Mouse (Mus musculus): ENCODE measurements around the gene Epgn. TPM values are rescaled to one million over a fixed set of nuclear protein-coding genes. Genes with fewer than 3 reads are reported as not detected.

Epgn gene
- polyA plus RNA-seq (2015; fragmentation: Nextera tagmentation; extraction: Ambion mirVana) = 0.44 and 0.60 TPM in 2 replicates

DNA sequence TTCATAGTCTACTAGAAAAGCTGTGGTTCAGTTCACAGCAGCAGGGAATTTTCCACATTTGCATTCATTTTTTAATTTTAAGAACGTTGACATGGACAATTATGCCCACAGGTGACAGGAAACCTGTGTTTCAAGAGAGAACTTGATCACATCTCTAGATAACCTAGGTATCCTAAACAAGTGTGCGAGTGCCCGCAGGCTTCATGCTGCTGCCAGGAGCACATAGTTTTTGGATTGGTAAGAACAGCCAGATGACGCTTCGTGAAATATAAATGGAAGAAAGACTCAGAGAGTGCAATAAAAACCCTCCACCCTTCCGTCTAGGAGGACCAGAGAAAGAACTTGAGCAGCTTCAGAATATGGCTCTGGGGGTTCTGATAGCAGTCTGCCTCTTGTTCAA lies at the start of gene Epgn:
Epgn (plus strand) TSS at position 301 of the 400 bp plus-strand sequence.
- H3K36me3 ChIP-seq = no peaks in the 10 kb centered on the region
- WGBS = 76% methylated on average over 6 of the region's 6 CpGs
- H3K4me2 ChIP-seq = no peak within 1 kb of the TSS
- H3K27ac ChIP-seq = no peak within 1 kb of the TSS
- H3K9me3 ChIP-seq = no peaks in the 10 kb centered on the region
- no peak for ATAC-seq (ENCODE audit: insufficient number of reproducible peaks, insufficient read depth, low FRiP score, low TSS enrichment, low read depth)
- no peaks in the 10 kb centered on the region for H3K27me3 ChIP-seq
- H3K9ac ChIP-seq = no peak within 1 kb of the TSS
- no peaks in the 10 kb centered on the region for H3K4me1 ChIP-seq
- no peak within 1 kb of the TSS for H3K4me3 ChIP-seq

DNA sequence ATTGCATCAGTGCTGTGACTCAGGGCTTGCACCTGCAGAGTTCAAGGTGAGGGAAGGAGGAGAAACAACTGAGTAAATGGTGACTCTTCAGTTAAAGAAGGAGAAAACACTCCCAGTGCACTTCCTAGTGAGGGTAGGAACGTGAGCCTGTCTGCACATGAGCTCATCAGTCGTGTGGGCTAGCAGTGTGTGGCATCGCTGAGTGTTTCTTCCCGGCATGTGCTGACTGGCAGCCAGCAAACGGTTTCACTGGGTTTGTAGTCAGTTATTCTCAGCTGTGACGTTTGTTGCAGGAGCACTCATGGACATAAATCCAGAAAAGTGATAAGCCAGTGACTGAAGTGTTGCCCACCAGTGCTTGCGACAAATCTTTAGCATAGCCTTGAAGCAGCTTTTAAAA lies 47.0 kb upstream of the Epgn start:
- 86% methylated on average over 7 of the region's 7 CpGs for WGBS
- 0 out of 2 replicates have a peak, but pooled peaks cover 6% of the 10 kb centered on the region for H3K36me3 ChIP-seq
- H3K9ac ChIP-seq = no peak overlapping the region
- no peaks in the 10 kb centered on the region for H3K27me3 ChIP-seq
- no peak overlapping the region for H3K27ac ChIP-seq
- H3K4me2 ChIP-seq = no peak overlapping the region
- H3K4me3 ChIP-seq = no peak overlapping the region
- no peaks in the 10 kb centered on the region for H3K9me3 ChIP-seq
- ATAC-seq (ENCODE audit: insufficient number of reproducible peaks, insufficient read depth, low FRiP score, low TSS enrichment, low read depth) = no peak
- no peaks in the 10 kb centered on the region for H3K4me1 ChIP-seq

DNA sequence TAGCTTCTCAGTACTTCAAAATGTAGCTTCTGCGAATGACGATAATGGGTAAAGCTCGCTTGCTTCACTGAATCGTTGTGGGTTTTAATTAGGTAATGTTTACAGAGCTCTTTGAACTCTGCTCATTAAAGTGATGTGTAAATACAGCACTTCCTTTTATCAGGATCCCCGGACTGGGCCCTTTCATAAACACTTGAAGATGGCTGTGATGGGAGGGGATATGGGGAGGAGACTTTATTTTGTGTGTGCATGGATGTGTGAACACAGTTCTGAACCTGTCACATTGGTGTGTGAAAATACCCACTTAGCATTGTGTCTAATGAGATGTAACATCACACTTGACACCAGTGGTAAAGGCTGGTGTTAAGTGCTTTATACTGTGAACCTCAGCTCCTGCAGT lies 39.7 kb upstream of the Epgn start:
- Histone ChIP-seq H3K27ac (no peak overlapping the region), H3K4me2 (no peak overlapping the region), H3K36me3 (peaks cover 7% of the 10 kb centered on the region), H3K4me3 (no peak overlapping the region), H3K9me3 (no peaks in the 10 kb centered on the region), H3K4me1 (no peaks in the 10 kb centered on the region), H3K9ac (no peak overlapping the region), H3K27me3 (no peaks in the 10 kb centered on the region)
- 78% methylated on average over 5 of the region's 5 CpGs for WGBS
- ATAC-seq (ENCODE audit: insufficient number of reproducible peaks, insufficient read depth, low FRiP score, low TSS enrichment, low read depth) = no peak

DNA sequence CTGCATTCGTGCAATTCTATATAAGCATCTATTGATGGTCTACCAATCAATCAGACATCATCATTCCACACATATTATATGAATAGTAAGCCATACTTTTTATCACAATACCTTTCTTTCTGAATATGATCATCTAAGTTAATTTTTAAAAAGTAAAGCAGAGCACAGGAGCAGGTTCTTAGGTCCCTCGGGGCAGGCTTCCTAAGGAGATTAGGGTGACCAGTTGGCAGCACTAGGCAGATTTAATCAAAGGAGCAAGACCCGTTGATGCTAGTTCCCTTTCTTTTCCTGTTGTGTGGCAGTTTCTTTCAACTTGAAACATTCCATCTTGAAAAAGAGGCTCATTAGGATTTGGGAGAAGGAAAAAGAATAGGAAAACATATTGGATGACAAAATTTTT lies 39.1 kb upstream of the Epgn start:
- H3K36me3 ChIP-seq = peaks cover 7% of the 10 kb centered on the region
- no peaks in the 10 kb centered on the region for H3K4me1 ChIP-seq
- H3K27ac ChIP-seq = no peak overlapping the region
- no peak overlapping the region for H3K4me3 ChIP-seq
- no peaks in the 10 kb centered on the region for H3K27me3 ChIP-seq
- H3K9me3 ChIP-seq = no peaks in the 10 kb centered on the region
- H3K9ac ChIP-seq = no peak overlapping the region
- WGBS = 80% methylated on average over 3 of the region's 3 CpGs
- no peak overlapping the region for H3K4me2 ChIP-seq
- no peak for ATAC-seq (ENCODE audit: insufficient number of reproducible peaks, insufficient read depth, low FRiP score, low TSS enrichment, low read depth)

DNA sequence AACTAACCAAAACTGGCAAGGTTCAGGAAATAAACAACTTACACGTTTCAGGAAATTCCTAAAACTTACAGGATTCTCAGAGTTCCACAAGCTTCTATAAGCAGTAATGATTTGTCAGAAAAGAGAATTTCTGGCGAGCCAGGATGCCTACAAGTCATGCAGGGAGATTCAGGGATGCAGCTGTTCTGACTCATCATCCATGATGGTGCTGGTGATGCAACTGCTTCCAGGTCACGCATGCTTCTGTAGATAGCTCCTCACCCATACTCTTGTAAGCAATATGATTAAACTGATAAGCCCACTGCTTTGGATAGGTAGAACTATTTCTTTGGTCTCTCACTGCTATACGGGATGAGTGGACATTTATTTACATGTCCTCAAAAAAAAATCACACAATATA lies 38.7 kb upstream of the Epgn start:
- Histone ChIP-seq H3K4me3 (no peak overlapping the region), H3K27me3 (no peaks in the 10 kb centered on the region), H3K9ac (no peak overlapping the region), H3K36me3 (peaks cover 7% of the 10 kb centered on the region), H3K9me3 (no peaks in the 10 kb centered on the region), H3K4me1 (no peaks in the 10 kb centered on the region), H3K4me2 (no peak overlapping the region), H3K27ac (no peak overlapping the region)
- ATAC-seq (ENCODE audit: insufficient number of reproducible peaks, insufficient read depth, low FRiP score, low TSS enrichment, low read depth) = no peak
- WGBS = 88% methylated on average over 4 of the region's 4 CpGs

DNA sequence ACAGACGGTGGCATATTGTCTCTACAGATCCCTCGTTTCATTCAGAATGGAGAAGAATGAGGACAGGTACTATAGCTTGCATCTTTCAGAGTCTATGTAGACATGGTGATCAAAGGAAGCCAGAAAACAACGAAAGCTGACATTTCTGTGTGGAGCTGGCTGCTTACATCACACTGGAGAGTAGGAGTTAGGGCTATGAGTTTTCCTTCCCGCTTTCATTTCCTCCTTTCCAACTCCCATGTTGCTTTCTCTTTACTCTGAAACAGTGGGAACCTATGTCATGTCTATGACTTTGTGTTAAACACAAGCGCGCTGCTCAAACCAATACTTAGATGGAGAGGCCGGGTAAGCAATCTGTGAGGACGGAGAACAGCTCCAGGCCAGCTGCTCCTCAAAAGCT lies 27.3 kb upstream of the Epgn start:
- Histone ChIP-seq H3K4me1 (no peaks in the 10 kb centered on the region), H3K4me3 (no peak overlapping the region), H3K4me2 (no peak overlapping the region), H3K9me3 (no peaks in the 10 kb centered on the region), H3K36me3 (peaks cover 7% of the 10 kb centered on the region; the same call in 1 of the 2 replicates), H3K27ac (no peak overlapping the region), H3K27me3 (no peaks in the 10 kb centered on the region), H3K9ac (no peak overlapping the region)
- 93% methylated on average over 8 of the region's 8 CpGs for WGBS
- ATAC-seq (ENCODE audit: insufficient number of reproducible peaks, insufficient read depth, low FRiP score, low TSS enrichment, low read depth) = no peak

GRCm38 (mm10) chr5:91015216-91015615 lies 12.0 kb upstream of the Epgn start:
- no peaks in the 10 kb centered on the region for H3K27me3 ChIP-seq
- no peaks in the 10 kb centered on the region for H3K36me3 ChIP-seq
- H3K4me3 ChIP-seq = no peak overlapping the region
- H3K9me3 ChIP-seq = no peaks in the 10 kb centered on the region
- H3K4me2 ChIP-seq = no peak overlapping the region
- 89% methylated on average over 10 of the region's 10 CpGs for WGBS
- no peak overlapping the region for H3K9ac ChIP-seq
- H3K4me1 ChIP-seq = no peaks in the 10 kb centered on the region
- H3K27ac ChIP-seq = no peak overlapping the region
- ATAC-seq (ENCODE audit: insufficient number of reproducible peaks, insufficient read depth, low FRiP score, low TSS enrichment, low read depth) = no peak

GRCm38 (mm10) chr5:91023114-91023513 lies 4.2 kb upstream of the Epgn start:
- H3K9ac ChIP-seq = no peak overlapping the region
- no peaks in the 10 kb centered on the region for H3K27me3 ChIP-seq
- WGBS = 83% methylated on average over 8 of the region's 8 CpGs
- no peaks in the 10 kb centered on the region for H3K36me3 ChIP-seq
- H3K4me2 ChIP-seq = no peak overlapping the region
- no peak for ATAC-seq (ENCODE audit: insufficient number of reproducible peaks, insufficient read depth, low FRiP score, low TSS enrichment, low read depth)
- H3K9me3 ChIP-seq = no peaks in the 10 kb centered on the region
- H3K27ac ChIP-seq = no peak overlapping the region
- no peak overlapping the region for H3K4me3 ChIP-seq
- H3K4me1 ChIP-seq = no peaks in the 10 kb centered on the region

GRCm38 (mm10) chr5:91027840-91028239 lies 576 bp downstream of the Epgn start:
- ATAC-seq (ENCODE audit: insufficient number of reproducible peaks, insufficient read depth, low FRiP score, low TSS enrichment, low read depth) = no peak
- Histone ChIP-seq H3K4me3 (no peak overlapping the region), H3K4me1 (no peaks in the 10 kb centered on the region), H3K36me3 (no peaks in the 10 kb centered on the region), H3K27me3 (no peaks in the 10 kb centered on the region), H3K9ac (no peak overlapping the region), H3K27ac (no peak overlapping the region), H3K9me3 (no peaks in the 10 kb centered on the region), H3K4me2 (no peak overlapping the region)
- WGBS = 76% methylated on average over 1 of the region's 1 CpGs

- H3K4me1 ChIP-seq = no peaks in the 10 kb centered on the region
- no peaks in the 10 kb centered on the region for H3K9me3 ChIP-seq
- WGBS = 93% methylated on average over 2 of the region's 2 CpGs
- H3K4me2 ChIP-seq = no peak overlapping the region
- no peak overlapping the region for H3K9ac ChIP-seq
- H3K27ac ChIP-seq = no peak overlapping the region
- no peak for ATAC-seq (ENCODE audit: insufficient number of reproducible peaks, insufficient read depth, low FRiP score, low TSS enrichment, low read depth)
- no peak overlapping the region for H3K4me3 ChIP-seq
- no peaks in the 10 kb centered on the region for H3K36me3 ChIP-seq
- no peaks in the 10 kb centered on the region for H3K27me3 ChIP-seq
These were observed 3.4 kb downstream of the Epgn start for GRCm38 (mm10) chr5:91030629-91031028.

GRCm38 (mm10) chr5:91035341-91035740 lies 8.1 kb downstream of the Epgn start:
- WGBS = 59% methylated on average over 2 of the region's 2 CpGs
- no peak overlapping the region for H3K27ac ChIP-seq
- no peak overlapping the region for H3K4me3 ChIP-seq
- H3K27me3 ChIP-seq = no peaks in the 10 kb centered on the region
- no peaks in the 10 kb centered on the region for H3K9me3 ChIP-seq
- ATAC-seq (ENCODE audit: insufficient number of reproducible peaks, insufficient read depth, low FRiP score, low TSS enrichment, low read depth) = no peak
- H3K4me2 ChIP-seq = no peak overlapping the region
- no peaks in the 10 kb centered on the region for H3K36me3 ChIP-seq
- peaks cover 7% of the 10 kb centered on the region; the same call in 1 of the 2 replicates for H3K4me1 ChIP-seq
- H3K9ac ChIP-seq = no peak overlapping the region

GRCm38 (mm10) chr5:91036628-91037027 lies 9.4 kb downstream of the Epgn start:
- H3K4me3 ChIP-seq = no peak overlapping the region
- ATAC-seq (ENCODE audit: insufficient number of reproducible peaks, insufficient read depth, low FRiP score, low TSS enrichment, low read depth) = no peak
- WGBS = 79% methylated on average over 4 of the region's 4 CpGs
- no peak overlapping the region for H3K4me2 ChIP-seq
- H3K27ac ChIP-seq = no peak overlapping the region
- no peaks in the 10 kb centered on the region for H3K9me3 ChIP-seq
- peaks cover 7% of the 10 kb centered on the region; the same call in 1 of the 2 replicates for H3K4me1 ChIP-seq
- no peak overlapping the region for H3K9ac ChIP-seq
- no peaks in the 10 kb centered on the region for H3K36me3 ChIP-seq
- no peaks in the 10 kb centered on the region for H3K27me3 ChIP-seq

- WGBS = 49% methylated on average over 2 of the region's 2 CpGs
- Histone ChIP-seq H3K4me1 (peaks cover 7% of the 10 kb centered on the region; the same call in 1 of the 2 replicates), H3K27ac (no peak overlapping the region), H3K4me3 (no peak overlapping the region), H3K9me3 (no peaks in the 10 kb centered on the region), H3K36me3 (no peaks in the 10 kb centered on the region), H3K9ac (no peak overlapping the region), H3K4me2 (no peak overlapping the region), H3K27me3 (no peaks in the 10 kb centered on the region)
- ATAC-seq (ENCODE audit: insufficient number of reproducible peaks, insufficient read depth, low FRiP score, low TSS enrichment, low read depth) = no peak
These were observed 10.5 kb downstream of the Epgn start for GRCm38 (mm10) chr5:91037756-91038155.

All from embryonic facial prominence, embryonic 13.5 days (tissue).